Mouse (Mus musculus) G1E (cell line): ENCODE results near the gene Psd4.

ENCODE experiments used
- CTCF ChIP-seq: IDR thresholded peaks from 2 replicates; pipeline ENCODE4 v1.5.1; 2012; ENCODE audit warnings: low read depth, low read length, inconsistent platforms, mixed read lengths
- GATA1 ChIP-seq: IDR thresholded peaks from 2 replicates; pipeline ENCODE4 v1.6.1; 2012; ENCODE audit warnings: borderline replicate concordance, low read length, inconsistent platforms, mixed read lengths
- GATA2 ChIP-seq: IDR thresholded peaks from 2 replicates; pipeline ENCODE4 v1.6.1; 2012; ENCODE audit warnings: low read depth, low read length, inconsistent platforms, borderline replicate concordance
- POLR2AphosphoS5 ChIP-seq: IDR thresholded peaks from 2 replicates; pipeline ENCODE4 v1.6.1; 2012; ENCODE audit warnings: low read depth, low read length, inconsistent platforms; ENCODE audit not compliant: insufficient replicate concordance
- TAL1 ChIP-seq: conservative IDR thresholded peaks from 2 replicates; pipeline ENCODE4 v1.6.1; 2012; ENCODE audit warnings: low read depth, low read length, inconsistent platforms, mixed read lengths

DNA sequence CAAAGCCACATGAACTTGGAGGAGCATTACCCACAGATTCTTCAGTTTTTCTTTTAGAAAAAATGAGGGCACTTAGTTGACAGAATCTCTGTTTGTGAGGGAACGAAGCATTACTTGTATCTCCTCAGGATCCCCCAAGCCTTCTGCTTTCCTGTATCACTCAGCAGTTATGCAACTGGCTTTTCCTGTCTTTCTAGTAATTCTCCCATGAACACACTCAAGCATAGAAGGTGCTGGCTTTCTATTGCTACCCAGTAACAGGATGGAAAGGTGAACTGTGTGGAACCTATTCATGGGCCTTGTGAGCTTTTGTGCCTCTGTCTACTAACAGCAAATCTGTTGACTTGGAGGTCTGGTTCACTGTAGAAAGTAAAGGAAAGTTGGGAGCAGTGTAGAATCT lies 19.5 kb upstream of the Psd4 start:
- TF ChIP-seq CTCF (no peak), GATA1 (no peak), TAL1 (no peak), POLR2AphosphoS5 (no peak), GATA2 (no peak)
